Mouse (Mus musculus) heart, adult 18-20 months (tissue): ENCODE measurements around the gene Krtap13-1. TPM values are rescaled to one million over a fixed set of nuclear protein-coding genes. Genes with fewer than 3 reads are reported as not detected.
"Not testable (repeated sequence)": the region's sequence is repeated elsewhere in the genome, so short reads cannot be mapped to it uniquely, and the experiment has no call there.

ENCODE experiments used
- DNase-seq, 2 experiments: peaks; one replicate each; pipeline ENCODE4 v3.0.0; 2021 to 2022; ENCODE audit warnings: mixed read lengths in 1 of 2
- long read RNA-seq, 2 experiments: library from polyadenylated mRNA; stranded (forward); transcript quantifications; one replicate each; pipeline ENCODE4 v2.0.0; 2021
- total RNA-seq, 2 experiments: library from RNA; stranded (reverse); gene quantifications; 2 replicates each; pipeline ENCODE4 v1.2.3; 2021

The Krtap13-1 gene
- total RNA-seq, result not detected
- long read RNA-seq, experiment 1, result 0 reads
- long read RNA-seq, experiment 2, result 0 reads

GRCm38 (mm10) chr16:88728812-88729275, at the start of gene Krtap13-1:
Gene Krtap13-1, plus strand, starts transcription at chr16:88728862.
- DNase-seq, result no peak

DNA sequence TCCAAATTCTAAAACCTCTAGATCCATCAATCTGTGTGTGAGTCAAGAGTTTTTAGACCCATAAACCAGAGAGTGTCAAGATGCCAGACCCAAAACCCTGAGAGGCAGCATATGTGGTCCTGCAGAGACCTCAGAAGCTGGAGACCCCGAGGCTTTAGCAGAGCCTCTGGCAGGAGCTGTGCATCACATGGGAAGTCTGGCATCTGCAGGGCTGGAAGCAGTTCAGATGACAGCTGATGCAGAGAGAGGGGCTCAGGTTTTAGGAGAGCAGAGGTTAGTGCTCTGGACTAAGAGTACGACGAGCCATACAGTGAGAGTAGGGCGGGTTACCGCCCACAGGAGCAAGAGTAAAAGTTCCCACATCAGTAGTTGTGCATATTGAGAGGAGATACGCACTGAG, 49.6 kb upstream of the Krtap13-1 start:
- no peak for DNase-seq

DNA sequence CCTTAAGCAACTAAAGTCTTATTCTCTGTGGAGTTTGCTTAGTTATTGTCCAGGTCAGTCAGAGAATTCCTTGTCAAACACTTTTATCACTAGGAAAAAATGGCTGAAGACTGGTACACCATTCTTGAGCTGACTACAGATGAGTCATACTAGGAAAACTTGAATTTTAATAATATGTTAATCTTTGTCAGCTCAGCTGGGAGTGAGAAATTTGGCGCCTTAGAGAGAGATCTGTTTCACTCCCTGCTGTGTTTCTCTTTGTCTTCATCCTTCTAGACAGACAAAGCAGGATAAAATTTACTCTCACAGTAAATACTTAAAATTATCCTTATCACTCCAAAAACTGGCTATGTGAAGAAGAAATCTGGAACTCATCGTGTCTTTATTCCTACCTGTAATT, 47.4 kb upstream of the Krtap13-1 start:
- no peak for DNase-seq

- DNase-seq, result no peak
These were observed 32.4 kb upstream of the Krtap13-1 start for GRCm38 (mm10) chr16:88696256-88696655.

- DNase-seq, result no peak
These were observed 27.4 kb upstream of the Krtap13-1 start for GRCm38 (mm10) chr16:88701072-88701864.

GRCm38 (mm10) chr16:88707496-88708012, 21.1 kb upstream of the Krtap13-1 start, which contains the start of gene 2310061N02Rik:
Gene 2310061N02Rik, minus strand, starts transcription at chr16:88707962.
- no peak for DNase-seq

- DNase-seq, result no peak
These were observed 17.9 kb upstream of the Krtap13-1 start for GRCm38 (mm10) chr16:88710757-88711156.

DNA sequence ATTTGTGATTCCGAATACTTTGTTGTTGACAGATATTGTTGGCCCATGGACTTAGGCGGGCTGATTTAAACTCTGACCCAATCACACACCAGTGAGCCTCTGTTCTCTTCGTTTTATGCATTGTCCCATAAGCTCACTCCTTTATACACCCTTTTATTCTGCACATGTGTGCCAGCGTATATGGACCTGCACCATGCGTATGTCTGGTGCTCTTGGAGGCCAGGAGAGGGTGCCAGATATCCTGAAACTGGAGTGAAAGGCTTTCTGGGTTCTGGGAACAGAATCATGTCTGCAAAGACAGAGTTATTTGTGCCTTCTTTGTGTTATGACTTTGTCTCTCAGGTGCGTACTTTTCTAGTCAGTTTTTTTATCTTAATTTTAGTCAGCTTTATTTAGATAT, 17.4 kb upstream of the Krtap13-1 start:
- no peak for DNase-seq

DNA sequence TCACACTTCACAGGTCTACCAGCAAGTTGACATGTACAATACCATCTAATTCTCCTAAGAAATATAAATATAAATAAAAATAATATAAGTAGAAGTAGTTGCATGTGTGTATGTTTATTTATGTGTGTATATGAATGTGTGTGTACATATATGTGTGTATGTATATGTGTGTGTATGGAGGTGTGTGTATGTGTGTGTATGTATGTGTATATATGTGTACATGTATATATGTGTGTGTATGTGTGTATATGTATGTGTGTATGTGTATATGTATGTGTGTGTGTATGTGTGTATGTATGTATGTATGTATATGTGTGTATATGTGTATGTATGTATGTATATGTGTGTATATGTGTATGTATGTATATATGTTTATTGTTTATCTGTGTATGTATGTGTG, 12.1 kb upstream of the Krtap13-1 start:
- DNase-seq, result no peak

DNA sequence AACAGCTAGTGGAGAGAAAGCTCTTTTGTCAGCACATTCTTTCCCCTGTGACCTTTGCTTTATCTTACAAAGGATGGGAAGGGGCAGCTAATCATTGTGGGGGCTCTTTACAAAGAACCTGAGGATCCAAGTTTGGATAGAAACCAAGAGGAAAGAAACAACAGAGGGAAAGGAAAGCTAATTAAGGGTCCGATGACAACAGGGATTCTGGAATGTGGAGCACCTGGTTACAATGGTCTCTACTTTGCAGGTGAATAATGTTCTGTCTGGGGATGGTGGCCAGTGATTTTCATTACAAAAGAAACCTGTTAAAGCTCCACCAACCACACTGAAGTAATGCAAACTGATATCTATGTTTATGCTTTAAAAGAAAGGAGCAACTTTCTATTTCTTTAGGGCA, 8.6 kb upstream of the Krtap13-1 start:
- DNase-seq, result no peak

GRCm38 (mm10) chr16:88735391-88735790, 6.7 kb downstream of the Krtap13-1 start:
- DNase-seq, result no peak

DNA sequence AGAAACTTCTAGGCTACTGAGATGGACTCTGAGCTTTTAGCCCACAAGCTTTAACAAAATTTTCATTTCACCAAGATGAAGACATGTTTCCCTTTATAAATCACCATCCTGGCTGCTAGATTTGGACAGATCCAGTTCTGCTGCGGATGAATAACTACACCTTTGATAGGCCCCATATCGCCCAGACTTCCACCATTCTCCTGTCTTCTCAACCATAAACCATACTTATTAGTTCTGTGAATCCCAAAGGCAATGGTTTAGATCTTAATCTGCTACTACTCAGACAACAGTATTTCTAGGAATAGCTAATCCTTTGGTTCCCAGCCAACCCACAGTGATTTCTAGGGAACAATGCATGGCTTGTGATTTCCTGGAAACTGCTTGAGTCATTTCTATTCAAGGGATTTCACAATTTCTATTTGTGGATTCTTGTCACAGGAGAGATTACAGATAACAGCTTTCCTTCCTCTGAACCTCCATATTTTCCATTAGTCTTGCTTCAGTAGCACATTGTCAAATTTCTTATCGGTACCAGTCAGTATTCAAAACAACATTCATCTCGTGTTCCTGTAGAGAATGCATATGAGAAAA, 16.2 kb downstream of the Krtap13-1 start:
- no peak for DNase-seq

DNA sequence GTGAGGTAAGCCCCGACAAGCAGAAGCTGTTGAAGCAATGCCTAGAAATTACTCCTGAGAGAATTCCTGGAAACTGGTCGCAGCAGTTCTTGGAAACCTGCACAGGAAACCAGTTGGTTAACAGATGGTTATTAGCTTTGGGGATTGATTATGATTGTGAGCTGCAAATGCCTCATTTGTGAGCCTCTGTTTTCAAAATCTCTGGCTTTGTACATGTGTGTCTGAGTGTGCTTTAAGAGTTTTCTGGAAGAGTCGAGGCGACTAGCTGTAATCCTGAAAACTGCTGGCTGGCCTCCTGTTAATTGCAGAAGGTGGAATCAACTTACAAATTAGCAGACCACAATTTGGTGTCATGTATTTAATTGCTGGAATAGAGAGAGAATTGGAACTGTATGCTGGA, 19.3 kb downstream of the Krtap13-1 start:
- no peak for DNase-seq

- DNase-seq, result not testable (repeated sequence)
These were observed 22.9 kb downstream of the Krtap13-1 start, which contains the start of gene Krtap13 for GRCm38 (mm10) chr16:88751535-88751934. Gene Krtap13, minus strand, starts transcription at chr16:88751635.

DNA sequence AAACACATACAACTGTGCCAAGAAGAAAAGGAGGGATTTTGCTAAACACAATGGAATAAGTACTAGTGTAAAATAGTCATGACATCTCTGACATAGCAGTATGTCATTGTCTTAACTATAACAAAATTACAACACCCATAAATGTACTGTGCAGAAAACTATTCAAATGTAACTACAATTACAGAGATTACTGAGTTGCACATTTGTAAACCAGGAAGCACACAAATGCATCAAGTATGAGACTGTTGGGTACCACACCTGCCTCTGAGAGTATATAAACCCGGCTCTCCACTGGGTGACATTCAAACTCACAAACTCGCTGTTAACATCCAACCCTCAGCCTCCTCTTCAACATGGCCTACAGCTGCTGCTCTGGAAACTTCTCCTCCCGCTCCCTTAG, 29.9 kb downstream of the Krtap13-1 start, which contains the start of gene 2310034C09Rik:
Gene 2310034C09Rik (plus strand): TSS at position 301 of the 400 bp plus-strand sequence.
- DNase-seq, result not testable (repeated sequence)

DNA sequence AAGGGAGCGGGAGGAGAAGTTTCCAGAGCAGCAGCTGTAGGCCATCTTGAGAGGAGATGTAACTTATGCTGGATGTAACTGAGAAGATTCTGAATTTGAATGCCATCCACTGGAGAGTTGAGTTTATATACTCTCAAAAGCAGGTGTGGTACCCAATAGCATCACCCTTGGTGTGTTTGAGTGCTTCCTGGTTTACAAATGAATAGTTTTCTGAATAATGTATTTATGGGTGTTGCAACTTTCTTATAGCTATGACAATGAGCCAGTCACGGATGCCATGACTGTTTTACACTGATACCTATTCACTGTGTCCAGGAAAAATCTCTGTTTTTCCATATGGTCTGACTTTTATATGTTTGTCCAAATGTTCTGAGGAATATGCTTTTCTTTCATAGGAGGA, 45.4 kb downstream of the Krtap13-1 start, which contains the start of gene 2310057N15Rik:
Gene 2310057N15Rik (minus strand): TSS at position 101 of the 400 bp plus-strand sequence.
- no peak for DNase-seq

DNA sequence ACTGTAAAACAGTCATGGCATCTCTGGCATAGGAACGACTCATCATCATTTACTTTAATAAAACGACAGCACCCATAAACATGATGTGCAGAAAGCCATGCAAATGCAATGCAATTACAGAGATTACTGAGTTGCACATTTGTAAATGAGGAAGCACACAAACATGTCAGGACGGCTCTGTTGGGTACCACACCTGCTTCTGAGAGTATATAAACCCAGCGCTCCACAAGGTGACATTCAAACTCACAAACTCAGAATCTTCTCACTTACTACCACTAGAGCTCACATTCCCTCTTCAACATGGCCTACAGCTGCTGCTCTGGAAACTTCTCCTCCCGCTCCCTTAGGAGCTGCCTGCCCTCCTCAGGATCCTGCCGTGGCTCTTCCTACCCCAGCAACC, 48.9 kb downstream of the Krtap13-1 start, which contains the start of gene Gm5965:
Gene Gm5965 (plus strand): TSS at position 301 of the 400 bp plus-strand sequence.
- DNase-seq, result no peak

Other genes starting within 250 kb of the Krtap13-1 start
- gene Cldn17, start 221.9 kb upstream of the Krtap13-1 start, total RNA-seq, result not detected
- not detected for gene Cldn8, start 165.7 kb upstream of the Krtap13-1 start, total RNA-seq
- not detected for gene Krtap24-1, start 116.6 kb upstream of the Krtap13-1 start, total RNA-seq
- gene 2310079G19Rik, start 101.2 kb upstream of the Krtap13-1 start, total RNA-seq, result not detected
- not detected for gene Krtap26-1, start 81.1 kb upstream of the Krtap13-1 start, total RNA-seq
- gene Krtap27-1, start 57.2 kb upstream of the Krtap13-1 start, total RNA-seq, result not detected
- gene 2310061N02Rik, start 20.9 kb upstream of the Krtap13-1 start, total RNA-seq, result not detected
- not detected for gene Krtap13, start 22.8 kb downstream of the Krtap13-1 start, total RNA-seq
- not detected for gene 2310034C09Rik, start 30.0 kb downstream of the Krtap13-1 start, total RNA-seq
- gene 2310057N15Rik, start 45.3 kb downstream of the Krtap13-1 start, total RNA-seq, result not detected
- gene Gm5965, start 49.0 kb downstream of the Krtap13-1 start, total RNA-seq, result not detected
- not detected for gene Gm20741, start 83.4 kb downstream of the Krtap13-1 start, total RNA-seq
- gene Krtap15, start 91.4 kb downstream of the Krtap13-1 start, total RNA-seq, result not detected
- not detected for gene Krtap14, start 97.3 kb downstream of the Krtap13-1 start, total RNA-seq
- not detected for gene Krtap19-1, start 140.5 kb downstream of the Krtap13-1 start, total RNA-seq
- not detected for gene Krtap19-2, start 145.4 kb downstream of the Krtap13-1 start, total RNA-seq
- gene Krtap19-3, start 149.2 kb downstream of the Krtap13-1 start, total RNA-seq, result not detected
- not detected for gene Krtap19-4, start 156.2 kb downstream of the Krtap13-1 start, total RNA-seq
- gene Krtap19-5, start 167.6 kb downstream of the Krtap13-1 start, total RNA-seq, result not detected
- not detected for gene Krtap19-9b, start 203.4 kb downstream of the Krtap13-1 start, total RNA-seq
- not detected for gene Krtap16-3, start 234.0 kb downstream of the Krtap13-1 start, total RNA-seq